Mouse (Mus musculus) spleen, adult 2 months (tissue): ENCODE measurements around the gene Tbc1d1. TPM values are rescaled to one million over a fixed set of nuclear protein-coding genes. Genes with fewer than 3 reads are reported as not detected.

ENCODE experiments used
- DNase-seq, 2 experiments: peaks; one replicate each; pipeline versions ENCODE4 v3.0.0 to v3.0.0-alpha.2; 2012 to 2021; ENCODE audit warnings: low spot score in 2 of 2, low read depth in 1 of 2
- H3K27ac ChIP-seq: fragments of 200-500 bp; 2 replicates; pipeline ENCODE4 v1.5.1; 2012; ENCODE audit warnings: low read length, inconsistent platforms; ENCODE audit not compliant: insufficient read depth
- H3K27me3 ChIP-seq: fragments of 200-500 bp; 2 replicates; pipeline ENCODE4 v1.6.1; 2012; ENCODE audit warnings: mild to moderate bottlenecking, moderate library complexity, low read length, inconsistent platforms; ENCODE audit not compliant: control insufficient read depth, insufficient read depth
- H3K36me3 ChIP-seq: fragments of 200-500 bp; 2 replicates; pipeline ENCODE4 v1.6.1; 2012; ENCODE audit warnings: mild to moderate bottlenecking, low read length, inconsistent platforms; ENCODE audit not compliant: control insufficient read depth, insufficient read depth
- H3K4me1 ChIP-seq: fragments of 200-500 bp; 2 replicates; pipeline ENCODE4 v1.6.1; 2011; ENCODE audit warnings: inconsistent platforms; ENCODE audit not compliant: control insufficient read depth, insufficient read depth, insufficient read length
- H3K4me3 ChIP-seq: fragments of 200-500 bp; 2 replicates; pipeline ENCODE4 v1.5.1; 2011; ENCODE audit warnings: mild to moderate bottlenecking, inconsistent platforms; ENCODE audit not compliant: insufficient read depth, insufficient read length; ENCODE audit errors: extremely low read depth
- CTCF ChIP-seq: fragments of 200-500 bp; IDR thresholded peaks from 2 replicates; pipeline ENCODE4 v1.5.1; 2011; ENCODE audit warnings: mild to moderate bottlenecking, inconsistent platforms; ENCODE audit not compliant: insufficient read depth, insufficient read length, insufficient replicate concordance; ENCODE audit errors: extremely low read depth
- POLR2A ChIP-seq: fragments of 200-500 bp; IDR thresholded peaks from 2 replicates; pipeline ENCODE4 v1.6.1; 2011; ENCODE audit warnings: low read depth, low read length, inconsistent platforms
- WGBS: fragments of 180-500 bp; shearing (Covaris S2); methylation state at CpG from one replicate; pipeline ENCODE4 v1.1.7; 2018; 5-methylcytosine and 5-hydroxymethylcytosine counted together
- polyA plus RNA-seq: library from polyadenylated mRNA; depleted of rRNA; stranded (reverse); fragments of >200 nt; gene quantifications from 2 replicates; pipeline ENCODE4 v1.2.3, GENCODE M21; 2012

The Tbc1d1 gene
- polyA plus RNA-seq, 1 experiment: 16.8 TPM

DNA sequence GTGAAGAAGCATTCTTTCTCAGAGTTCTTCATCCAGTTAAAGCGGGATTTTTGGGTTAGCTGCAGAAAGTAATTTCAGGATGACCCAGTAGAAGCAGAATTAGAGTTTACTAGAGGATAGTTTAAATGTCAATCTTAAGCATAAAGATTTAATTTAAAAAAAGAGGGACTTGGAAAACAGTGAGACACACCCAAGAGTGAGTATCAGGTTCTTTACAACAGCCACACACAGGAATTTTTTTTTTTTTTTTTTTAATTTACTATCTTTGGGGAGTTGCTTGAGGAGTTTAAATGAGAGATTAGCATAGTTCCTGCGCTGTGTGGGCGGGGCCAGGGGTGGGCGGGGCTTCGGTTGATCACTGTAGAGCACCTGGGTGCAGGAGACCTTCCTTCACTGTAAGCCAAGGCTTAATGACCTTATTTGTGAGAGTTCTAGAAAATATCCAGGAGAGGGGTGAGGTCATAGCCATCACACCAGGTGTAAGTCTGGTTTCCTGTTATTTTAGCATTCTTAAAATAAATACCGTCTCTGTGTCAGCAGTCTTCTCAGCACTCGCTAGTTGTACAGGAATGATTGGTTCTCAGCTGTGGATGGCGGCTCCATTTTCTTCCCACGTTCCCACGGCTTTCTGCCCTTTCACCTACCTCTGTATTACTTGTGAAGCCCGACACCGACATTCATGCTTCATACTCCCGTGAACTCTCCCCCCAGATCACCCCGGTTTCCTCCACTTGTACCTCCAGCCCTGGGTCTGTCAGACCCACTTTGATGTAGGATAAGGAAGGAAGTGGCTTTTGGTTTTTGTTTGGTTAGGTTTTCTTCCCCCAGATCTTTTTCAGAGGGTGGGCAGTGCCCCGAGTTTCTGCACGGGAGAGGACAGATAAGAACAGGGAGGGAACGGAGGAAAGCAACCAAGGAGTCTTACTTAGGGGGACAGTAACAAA, 6.6 kb upstream of the Tbc1d1 start:
- DNase-seq: peak in 1 of 2 experiments; percentile 34
- no peaks in the 10 kb centered on the region for H3K36me3 ChIP-seq
- no peak overlapping the region for H3K27ac ChIP-seq
- 7% methylated on average over 17 of the region's 17 CpGs for WGBS
- peak overlapping the region; percentile 24 for H3K4me3 ChIP-seq
- TF ChIP-seq CTCF (no peak), POLR2A (no peak)
- H3K4me1 ChIP-seq: peaks cover 6% of the 10 kb centered on the region; the same call in 1 of the 2 replicates
- no peaks in the 10 kb centered on the region for H3K27me3 ChIP-seq

DNA sequence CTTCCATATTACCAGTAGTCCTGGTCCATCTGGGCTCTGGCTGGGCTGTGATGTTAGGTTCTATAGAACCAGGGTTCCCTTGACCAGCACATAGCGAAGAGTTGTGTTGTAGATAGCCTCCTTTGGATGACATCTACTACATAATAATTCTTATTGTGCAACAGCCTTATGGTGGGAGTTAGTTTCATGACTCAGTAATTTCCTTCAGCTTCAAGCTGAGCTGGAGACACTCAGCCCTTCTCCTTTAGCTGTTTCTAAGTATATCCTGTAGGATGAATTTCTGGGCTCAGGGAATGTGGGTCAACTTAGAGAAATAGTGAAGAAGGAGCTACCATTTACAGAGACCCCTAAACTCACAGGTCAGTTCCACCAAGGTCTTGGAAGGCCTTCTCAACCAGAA, 2.8 kb upstream of the Tbc1d1 start:
- Histone ChIP-seq H3K27me3 (no peaks in the 10 kb centered on the region), H3K4me1 (peaks cover 20% of the 10 kb centered on the region), H3K27ac (no peak overlapping the region), H3K36me3 (no peaks in the 10 kb centered on the region), H3K4me3 (no peak overlapping the region)
- WGBS: 88% methylated on average over 1 of the region's 1 CpGs
- DNase-seq: no peak
- TF ChIP-seq POLR2A: no peak
- no peak for TF ChIP-seq CTCF

DNA sequence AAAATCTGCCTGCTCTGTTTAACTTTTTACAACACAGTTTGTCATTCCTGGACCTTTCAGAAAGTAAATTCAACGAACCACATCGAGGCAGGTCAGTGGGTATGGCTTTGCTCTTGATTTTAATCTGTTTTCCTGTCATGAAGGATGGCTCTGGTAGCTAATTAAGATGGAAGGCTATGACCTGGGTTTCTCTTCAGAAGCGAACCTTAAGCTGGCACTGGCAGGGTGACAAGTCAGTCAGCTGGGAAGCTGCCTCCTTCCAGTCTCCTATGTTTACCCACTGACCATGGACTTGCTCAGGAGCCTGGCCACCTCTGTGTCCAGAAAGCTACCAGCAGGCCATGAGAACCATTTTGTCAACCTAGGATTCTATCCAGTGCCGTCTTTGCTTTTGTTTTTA, 474 bp downstream of the Tbc1d1 start:
- Histone ChIP-seq H3K4me3 (peak overlapping the region; percentile 2; the same call in 1 of the 2 replicates), H3K36me3 (no peaks in the 10 kb centered on the region), H3K27me3 (no peaks in the 10 kb centered on the region), H3K27ac (peak overlapping the region; percentile 19; the same call in 1 of the 2 replicates), H3K4me1 (peaks cover 22% of the 10 kb centered on the region)
- DNase-seq: no peak
- TF ChIP-seq CTCF (no peak), POLR2A (no peak)
- 30% methylated on average over 4 of the region's 4 CpGs for WGBS

DNA sequence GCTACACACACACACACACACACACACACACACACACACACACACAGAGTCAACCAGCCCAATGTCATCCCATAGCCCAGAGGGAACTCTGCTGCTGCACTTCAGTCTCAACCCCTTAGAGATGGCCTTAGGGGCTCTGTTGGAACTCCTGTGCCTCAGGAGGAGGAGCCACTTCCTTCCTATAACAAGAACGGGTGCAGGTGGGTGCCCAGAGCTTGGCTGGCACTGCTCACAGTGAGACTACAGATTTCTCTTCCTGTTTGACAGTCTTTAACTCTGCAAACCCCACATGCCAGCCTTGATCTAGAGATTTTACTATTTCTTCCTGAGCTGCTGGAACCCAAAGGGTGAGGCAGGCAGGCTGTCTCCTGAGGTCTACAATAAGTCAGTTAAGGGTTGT, 1.8 kb downstream of the Tbc1d1 start:
- no peak for TF ChIP-seq CTCF
- TF ChIP-seq POLR2A: no peak
- no peaks in the 10 kb centered on the region for H3K27me3 ChIP-seq
- DNase-seq: peak in 1 of 2 experiments; percentile 61

DNA sequence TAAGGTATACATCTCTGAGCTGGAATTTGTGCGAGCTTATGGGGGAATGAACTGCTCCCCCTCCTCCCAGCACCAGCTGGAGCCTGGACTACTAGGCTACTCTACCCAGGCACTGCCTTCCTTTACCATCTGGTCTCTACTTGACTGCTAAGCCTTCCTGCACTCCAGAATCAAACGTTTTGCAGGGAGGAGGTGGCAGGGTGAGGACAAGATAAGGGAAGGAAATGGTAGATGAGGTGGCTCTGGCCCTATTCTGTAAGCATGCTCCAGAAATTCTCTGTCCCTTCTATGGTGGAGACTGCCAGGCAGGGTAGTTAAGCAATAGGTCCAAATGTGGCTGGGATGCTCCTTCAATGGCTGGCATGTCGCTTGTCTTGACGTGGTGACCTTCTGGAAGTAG, 2.4 kb downstream of the Tbc1d1 start:
- Histone ChIP-seq H3K27me3 (no peaks in the 10 kb centered on the region), H3K36me3 (no peaks in the 10 kb centered on the region), H3K4me1 (peaks cover 22% of the 10 kb centered on the region), H3K27ac (no peak overlapping the region), H3K4me3 (no peak overlapping the region)
- no peak for TF ChIP-seq POLR2A
- TF ChIP-seq CTCF: no peak
- WGBS: 54% methylated on average over 4 of the region's 4 CpGs
- DNase-seq: no peak

More for the DNA sequence above, 1.8 kb downstream of the Tbc1d1 start:
- Histone ChIP-seq H3K36me3 (no peaks in the 10 kb centered on the region), H3K4me1 (peaks cover 22% of the 10 kb centered on the region), H3K4me3 (no peak overlapping the region), H3K27ac (0 out of 2 replicates have a peak overlapping the region, but pooled peaks have one; percentile 12)
- 15% methylated on average over 1 of the region's 1 CpGs for WGBS

DNA sequence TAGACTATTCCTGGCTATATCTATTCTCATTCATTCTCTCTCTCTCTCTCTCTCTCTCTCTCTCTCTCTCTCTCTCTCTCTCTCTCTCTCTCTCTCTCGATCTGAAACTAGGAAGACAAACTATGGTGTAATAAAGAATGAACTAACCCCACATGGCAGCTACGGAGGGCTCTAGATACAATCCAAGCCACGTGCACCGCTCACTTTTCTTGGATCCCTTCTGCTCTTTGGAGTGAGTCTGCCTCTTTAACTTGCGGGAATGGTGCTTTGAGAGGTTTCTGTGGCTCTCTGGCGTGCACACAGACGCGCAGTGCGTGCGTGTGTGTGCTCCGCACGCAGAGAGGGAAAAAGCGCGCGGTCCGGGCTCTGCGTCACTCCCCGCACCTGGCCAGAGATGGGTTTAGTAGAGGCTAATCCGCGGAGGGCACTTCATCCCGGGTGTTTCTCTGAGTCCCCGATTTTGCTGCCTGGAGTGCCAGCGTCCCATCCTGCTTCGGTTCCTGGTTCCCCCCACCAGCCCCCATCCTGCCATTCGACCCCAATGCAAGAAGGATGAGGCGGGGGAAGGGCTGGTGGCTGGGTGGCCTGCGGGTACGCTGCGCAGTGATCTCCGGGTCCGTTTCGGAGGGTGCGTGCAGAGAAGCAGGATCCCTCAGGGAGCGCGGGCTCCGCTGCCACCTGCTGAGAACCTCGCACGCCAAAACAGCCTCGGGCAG, 3.1 kb downstream of the Tbc1d1 start:
- no peaks in the 10 kb centered on the region for H3K27me3 ChIP-seq
- peaks cover 22% of the 10 kb centered on the region for H3K4me1 ChIP-seq
- 5% methylated on average over 39 of the region's 39 CpGs for WGBS
- H3K4me3 ChIP-seq: peak overlapping the region; percentile 93
- H3K27ac ChIP-seq: peak overlapping the region; percentile 91
- peak in 1 of 2 experiments; percentile 15 for DNase-seq
- no peaks in the 10 kb centered on the region for H3K36me3 ChIP-seq
- TF ChIP-seq CTCF: no peak
- no peak for TF ChIP-seq POLR2A
